Mouse (Mus musculus): ENCODE results near the gene Lmx1b.

- TF ChIP-seq CTCF (IDR thresholded peaks at IDR 0.05; ENCODE audit: extremely low read depth, insufficient read depth, insufficient read length, insufficient replicate concordance): no peak
- no peak for TF ChIP-seq POLR2A (IDR thresholded peaks at IDR 0.05; ENCODE audit: low read depth, low read length)
Measured at GRCm38 (mm10) chr2:33668741-33669140, 28.4 kb upstream of the Lmx1b start.
